Mouse (Mus musculus) testis, adult 2 months (tissue): Measurements from ENCODE around the gene Catsperz. TPM values are rescaled to one million over a fixed set of nuclear protein-coding genes. Genes with fewer than 3 reads are reported as not detected.
A peak's percentile ranks its signal among the peaks of the same experiment; 100 is the strongest.

Experiments
- H3K27ac ChIP-seq: fragments of 200-500 bp; 2 replicates; pipeline ENCODE4 v1.5.1; 2012; ENCODE audit warnings: low read depth, low read length; ENCODE audit not compliant: control insufficient read depth, insufficient read depth
- H3K27me3 ChIP-seq: fragments of 200-500 bp; 2 replicates; pipeline ENCODE4 v1.6.1; 2012; ENCODE audit warnings: mild to moderate bottlenecking, low read length, moderate library complexity; ENCODE audit not compliant: control insufficient read depth, insufficient read depth
- H3K36me3 ChIP-seq: fragments of 200-500 bp; 2 replicates; pipeline ENCODE4 v1.6.1; 2012; ENCODE audit warnings: mild to moderate bottlenecking, low read length; ENCODE audit not compliant: control insufficient read depth, insufficient read depth
- H3K4me1 ChIP-seq: fragments of 200-500 bp; 2 replicates; pipeline ENCODE4 v1.6.1; 2012; ENCODE audit warnings: low read length; ENCODE audit not compliant: control insufficient read depth, insufficient read depth
- H3K4me3 ChIP-seq: fragments of 200-500 bp; 2 replicates; pipeline ENCODE4 v1.5.1; 2012; ENCODE audit warnings: low read depth, mild to moderate bottlenecking, low read length, moderate library complexity, mixed read lengths; ENCODE audit not compliant: control insufficient read depth
- CTCF ChIP-seq: fragments of 200-500 bp; IDR thresholded peaks from 2 replicates; pipeline ENCODE4 v1.5.1; 2012; ENCODE audit warnings: low read depth, mild to moderate bottlenecking, inconsistent platforms, low read length, moderate library complexity; ENCODE audit not compliant: control insufficient read depth, insufficient read depth, insufficient replicate concordance
- POLR2A ChIP-seq: fragments of 200-500 bp; IDR thresholded peaks from 2 replicates; pipeline ENCODE4 v1.6.1; 2012; ENCODE audit warnings: low read depth, mild to moderate bottlenecking, inconsistent platforms, low read length, moderate library complexity; ENCODE audit not compliant: control insufficient read depth
- polyA plus RNA-seq: library from polyadenylated mRNA; depleted of rRNA; stranded (reverse); fragments of >200 nt; gene quantifications from 2 replicates; pipeline ENCODE4 v1.2.3, GENCODE M21; 2012

Gene Catsperz
- polyA plus RNA-seq, 1 experiment: 1,294 TPM

- H3K27ac ChIP-seq: no peak overlapping the region
- peaks cover 38% of the 10 kb centered on the region for H3K4me1 ChIP-seq
- H3K4me3 ChIP-seq: no peak overlapping the region
- no peaks in the 10 kb centered on the region for H3K36me3 ChIP-seq
- no peaks in the 10 kb centered on the region for H3K27me3 ChIP-seq
- no peak for TF ChIP-seq CTCF
- no peak for TF ChIP-seq POLR2A
Observed at GRCm38 (mm10) chr19:6928080-6928479, 2.9 kb upstream of the Catsperz start.

GRCm38 (mm10) chr19:6926559-6927255, 1.5 kb upstream of the Catsperz start:
- peak overlapping the region; percentile 3 for H3K4me3 ChIP-seq
- TF ChIP-seq POLR2A (no peak), CTCF (no peak)

GRCm38 (mm10) chr19:6925611-6926329, 590 bp upstream of the Catsperz start:
- no peaks in the 10 kb centered on the region for H3K36me3 ChIP-seq
- H3K4me3 ChIP-seq: peak overlapping the region; percentile 85
- TF ChIP-seq CTCF: no peak
- TF ChIP-seq POLR2A: no peak
- H3K27me3 ChIP-seq: no peaks in the 10 kb centered on the region
- no peak overlapping the region for H3K27ac ChIP-seq
- H3K4me1 ChIP-seq: peaks cover 41% of the 10 kb centered on the region

More at GRCm38 (mm10) chr19:6926559-6927255, 1.5 kb upstream of the Catsperz start:
- Histone ChIP-seq H3K27me3 (no peaks in the 10 kb centered on the region), H3K36me3 (no peaks in the 10 kb centered on the region), H3K4me1 (peaks cover 45% of the 10 kb centered on the region), H3K27ac (no peak overlapping the region)

- peaks cover 50% of the 10 kb centered on the region for H3K4me1 ChIP-seq
- no peaks in the 10 kb centered on the region for H3K36me3 ChIP-seq
- peak overlapping the region; percentile 85 for H3K4me3 ChIP-seq
- no peaks in the 10 kb centered on the region for H3K27me3 ChIP-seq
- H3K27ac ChIP-seq: peak overlapping the region; percentile 61
- TF ChIP-seq POLR2A: no peak
- TF ChIP-seq CTCF: peak; percentile 48; the same call in 1 of the 2 replicates
Observed at GRCm38 (mm10) chr19:6924461-6925306, 496 bp downstream of the Catsperz start.

GRCm38 (mm10) chr19:6922901-6923735, 2.1 kb downstream of the Catsperz start:
- no peak overlapping the region for H3K27ac ChIP-seq
- H3K36me3 ChIP-seq: no peaks in the 10 kb centered on the region
- no peaks in the 10 kb centered on the region for H3K27me3 ChIP-seq
- TF ChIP-seq POLR2A (no peak; the same call in 1 of the 2 replicates), CTCF (no peak)
- 0 out of 2 replicates have a peak overlapping the region, but pooled peaks have one; percentile 3 for H3K4me3 ChIP-seq
- peaks cover 50% of the 10 kb centered on the region for H3K4me1 ChIP-seq
